Mouse (Mus musculus) embryo, embryonic 10 days (tissue): ENCODE data around the gene Sumf2.

Experiments
- DNase-seq: peaks from one replicate; pipeline ENCODE4 v3.0.0-alpha.2; 2015; ENCODE audit warnings: low spot score

Gene Sumf2

GRCm38 (mm10) chr5:129908242-129908965 is 61.6 kb downstream of the Sumf2 start, which contains the start of gene Nupr1l:
Gene Nupr1l (plus strand): TSS chr5:129908540.
- peak; percentile 99 for DNase-seq

- no peak for DNase-seq
Measured at GRCm38 (mm10) chr5:129909147-129909546, 62.4 kb downstream of the Sumf2 start.

- no peak for DNase-seq
Measured at GRCm38 (mm10) chr5:129909591-129909990, 62.8 kb downstream of the Sumf2 start.
